Mouse (Mus musculus): ENCODE results near the gene Dcst1. TPM values are rescaled to one million over a fixed set of nuclear protein-coding genes. Genes with fewer than 3 reads are reported as not detected.

Gene Dcst1
- polyA plus RNA-seq, 1 experiment = 2.2 TPM

GRCm38 (mm10) chr3:89361675-89362074 is 3.4 kb downstream of the Dcst1 start, which contains the start of gene Dcst2:
TSS of gene Dcst2 (plus strand) at chr3:89361975.
- no peaks in the 10 kb centered on the region for H3K4me1 ChIP-seq (ENCODE audit: control insufficient read depth, insufficient read depth, low read length)
- no peaks in the 10 kb centered on the region for H3K36me3 ChIP-seq (ENCODE audit: control insufficient read depth, insufficient read depth, low read length)
- no peaks in the 10 kb centered on the region for H3K27me3 ChIP-seq (replicated peaks; ENCODE audit: control insufficient read depth, insufficient read depth, low read length)
- TF ChIP-seq POLR2A (IDR thresholded peaks at IDR 0.05; ENCODE audit: low read depth, low read length) = no peak
- no peak for TF ChIP-seq CTCF (conservative IDR thresholded peaks at IDR 0.05; ENCODE audit: insufficient read depth, insufficient read length, low read depth, low read length)
- 91% methylated on average over 7 of the region's 7 CpGs for WGBS
- DNase-seq = no peak
- H3K27ac ChIP-seq (ENCODE audit: insufficient read depth, low read depth, low read length) = no peak within 1 kb of the TSS
- H3K4me3 ChIP-seq (ENCODE audit: insufficient read depth, low read depth, low read length) = no peak within 1 kb of the TSS

- no peak for DNase-seq
- peaks cover 7% of the 10 kb centered on the region; the same call in 1 of the 2 replicates for H3K4me1 ChIP-seq (ENCODE audit: control insufficient read depth, insufficient read depth, low read length)
- H3K27ac ChIP-seq (ENCODE audit: insufficient read depth, low read depth, low read length) = no peak overlapping the region
- H3K27me3 ChIP-seq (replicated peaks; ENCODE audit: control insufficient read depth, insufficient read depth, low read length) = no peaks in the 10 kb centered on the region
- H3K36me3 ChIP-seq (ENCODE audit: control insufficient read depth, insufficient read depth, low read length) = no peaks in the 10 kb centered on the region
- TF ChIP-seq POLR2A (IDR thresholded peaks at IDR 0.05; ENCODE audit: low read depth, low read length) (no peak), CTCF (conservative IDR thresholded peaks at IDR 0.05; ENCODE audit: insufficient read depth, insufficient read length, low read depth, low read length) (no peak)
- H3K4me3 ChIP-seq (ENCODE audit: insufficient read depth, low read depth, low read length) = no peak overlapping the region
- WGBS = 63% methylated on average over 3 of the region's 3 CpGs
Observed at GRCm38 (mm10) chr3:89360237-89360636, 4.8 kb downstream of the Dcst1 start.

- H3K4me3 ChIP-seq (ENCODE audit: insufficient read depth, low read depth, low read length) = no peak overlapping the region
- TF ChIP-seq CTCF (conservative IDR thresholded peaks at IDR 0.05; ENCODE audit: insufficient read depth, insufficient read length, low read depth, low read length) = no peak
- no peak for TF ChIP-seq POLR2A (IDR thresholded peaks at IDR 0.05; ENCODE audit: low read depth, low read length)
- H3K36me3 ChIP-seq (ENCODE audit: control insufficient read depth, insufficient read depth, low read length) = no peaks in the 10 kb centered on the region
- no peaks in the 10 kb centered on the region for H3K27me3 ChIP-seq (replicated peaks; ENCODE audit: control insufficient read depth, insufficient read depth, low read length)
- H3K4me1 ChIP-seq (ENCODE audit: control insufficient read depth, insufficient read depth, low read length) = peaks cover 12% of the 10 kb centered on the region; the same call in 1 of the 2 replicates
- WGBS = 63% methylated on average over 6 of the region's 6 CpGs
- DNase-seq = no peak
- no peak overlapping the region for H3K27ac ChIP-seq (ENCODE audit: insufficient read depth, low read depth, low read length)
Observed at GRCm38 (mm10) chr3:89359630-89360029, 5.4 kb downstream of the Dcst1 start.

- no peak overlapping the region for H3K4me3 ChIP-seq (ENCODE audit: insufficient read depth, low read depth, low read length)
- TF ChIP-seq CTCF (conservative IDR thresholded peaks at IDR 0.05; ENCODE audit: insufficient read depth, insufficient read length, low read depth, low read length) (no peak), POLR2A (IDR thresholded peaks at IDR 0.05; ENCODE audit: low read depth, low read length) (no peak)
- H3K27me3 ChIP-seq (replicated peaks; ENCODE audit: control insufficient read depth, insufficient read depth, low read length) = no peaks in the 10 kb centered on the region
- peak overlapping the region; percentile 17 for H3K27ac ChIP-seq (ENCODE audit: insufficient read depth, low read depth, low read length)
- no peaks in the 10 kb centered on the region for H3K36me3 ChIP-seq (ENCODE audit: control insufficient read depth, insufficient read depth, low read length)
- WGBS = 78% methylated on average over 9 of the region's 9 CpGs
- peaks cover 12% of the 10 kb centered on the region; the same call in 1 of the 2 replicates for H3K4me1 ChIP-seq (ENCODE audit: control insufficient read depth, insufficient read depth, low read length)
- DNase-seq = no peak
Observed at GRCm38 (mm10) chr3:89356029-89356428, 9.0 kb downstream of the Dcst1 start.

- TF ChIP-seq POLR2A (IDR thresholded peaks at IDR 0.05; ENCODE audit: low read depth, low read length) = no peak
- no peak for TF ChIP-seq CTCF (conservative IDR thresholded peaks at IDR 0.05; ENCODE audit: insufficient read depth, insufficient read length, low read depth, low read length)
- Histone ChIP-seq H3K27me3 (replicated peaks; ENCODE audit: control insufficient read depth, insufficient read depth, low read length) (no peaks in the 10 kb centered on the region), H3K4me3 (ENCODE audit: insufficient read depth, low read depth, low read length) (no peak overlapping the region), H3K36me3 (ENCODE audit: control insufficient read depth, insufficient read depth, low read length) (no peaks in the 10 kb centered on the region), H3K4me1 (ENCODE audit: control insufficient read depth, insufficient read depth, low read length) (peaks cover 12% of the 10 kb centered on the region; the same call in 1 of the 2 replicates), H3K27ac (ENCODE audit: insufficient read depth, low read depth, low read length) (peak overlapping the region; percentile 17)
- 52% methylated on average over 6 of the region's 6 CpGs for WGBS
- peak; percentile 82 for DNase-seq
Observed at GRCm38 (mm10) chr3:89355512-89355902, 9.5 kb downstream of the Dcst1 start.

- Histone ChIP-seq H3K27me3 (replicated peaks; ENCODE audit: control insufficient read depth, insufficient read depth, low read length) (no peaks in the 10 kb centered on the region), H3K4me1 (ENCODE audit: control insufficient read depth, insufficient read depth, low read length) (peaks cover 14% of the 10 kb centered on the region; the same call in 1 of the 2 replicates), H3K27ac (ENCODE audit: insufficient read depth, low read depth, low read length) (peak overlapping the region; percentile 17; the same call in 1 of the 2 replicates), H3K4me3 (ENCODE audit: insufficient read depth, low read depth, low read length) (no peak overlapping the region), H3K36me3 (ENCODE audit: control insufficient read depth, insufficient read depth, low read length) (no peaks in the 10 kb centered on the region)
- TF ChIP-seq CTCF (conservative IDR thresholded peaks at IDR 0.05; ENCODE audit: insufficient read depth, insufficient read length, low read depth, low read length) = peak; percentile 84
- TF ChIP-seq POLR2A (IDR thresholded peaks at IDR 0.05; ENCODE audit: low read depth, low read length) = no peak
- WGBS = 11% methylated on average over 5 of the region's 5 CpGs
- peak; percentile 95 for DNase-seq
Observed at GRCm38 (mm10) chr3:89354816-89355511, 10.1 kb downstream of the Dcst1 start.

GRCm38 (mm10) chr3:89351271-89351670 is 13.8 kb downstream of the Dcst1 start:
- DNase-seq = peak; percentile 83
- Histone ChIP-seq H3K36me3 (ENCODE audit: control insufficient read depth, insufficient read depth, low read length) (no peaks in the 10 kb centered on the region), H3K27me3 (replicated peaks; ENCODE audit: control insufficient read depth, insufficient read depth, low read length) (no peaks in the 10 kb centered on the region), H3K4me1 (ENCODE audit: control insufficient read depth, insufficient read depth, low read length) (peaks cover 14% of the 10 kb centered on the region; the same call in 1 of the 2 replicates), H3K4me3 (ENCODE audit: insufficient read depth, low read depth, low read length) (no peak overlapping the region), H3K27ac (ENCODE audit: insufficient read depth, low read depth, low read length) (no peak overlapping the region)
- no peak for TF ChIP-seq POLR2A (IDR thresholded peaks at IDR 0.05; ENCODE audit: low read depth, low read length)
- TF ChIP-seq CTCF (conservative IDR thresholded peaks at IDR 0.05; ENCODE audit: insufficient read depth, insufficient read length, low read depth, low read length) = no peak
- WGBS = 44% methylated on average over 5 of the region's 5 CpGs

All from kidney, adult 2 months (tissue).